Mouse (Mus musculus) olfactory bulb, adult 2 months (tissue): Measurements from ENCODE around the gene Abcc6.

ENCODE experiments used
- CTCF ChIP-seq: fragments of 200-500 bp; IDR thresholded peaks from 2 replicates; pipeline ENCODE4 v1.5.1; 2012; ENCODE audit warnings: low read depth, mild to moderate bottlenecking, low read length, moderate library complexity; ENCODE audit not compliant: insufficient read depth
- POLR2A ChIP-seq: fragments of 200-500 bp; IDR thresholded peaks from 2 replicates; pipeline ENCODE4 v1.6.1; 2012; ENCODE audit warnings: mild to moderate bottlenecking, low read depth, low read length, moderate library complexity; ENCODE audit not compliant: insufficient read depth

GRCm38 (mm10) chr7:45919083-45919671, 110.9 kb downstream of the Abcc6 start:
- TF ChIP-seq POLR2A (no peak), CTCF (peak; percentile 33; the same call in 1 of the 2 replicates)
